Mouse (Mus musculus) CD4-positive, CD25-positive, alpha-beta regulatory T cell, adult 2 months (primary cell): ENCODE data around the gene Prkg1.
"Not testable (repeated sequence)": the region's sequence is repeated elsewhere in the genome, so short reads cannot be mapped to it uniquely, and the experiment has no call there.

ENCODE experiments used
- DNase-seq: peaks from one replicate; pipeline ENCODE4 v3.0.0-alpha.2; 2012; ENCODE audit warnings: low read depth, low spot score

Prkg1 gene

GRCm38 (mm10) chr19:30626036-30626435 is 1138.8 kb downstream of the Prkg1 start:
- DNase-seq = no peak

GRCm38 (mm10) chr19:30625391-30625790 is 1139.4 kb downstream of the Prkg1 start:
- no peak for DNase-seq

- no peak for DNase-seq
These were observed 1141.2 kb downstream of the Prkg1 start for GRCm38 (mm10) chr19:30623620-30624019.

- no peak for DNase-seq
These were observed 1151.5 kb downstream of the Prkg1 start for GRCm38 (mm10) chr19:30613150-30613865.

- DNase-seq = no peak
These were observed 1178.5 kb downstream of the Prkg1 start for GRCm38 (mm10) chr19:30586366-30586765.

- DNase-seq = no peak
These were observed 1200.3 kb downstream of the Prkg1 start for GRCm38 (mm10) chr19:30564516-30564915.

GRCm38 (mm10) chr19:30563876-30564275 is 1201.0 kb downstream of the Prkg1 start:
- DNase-seq = no peak

GRCm38 (mm10) chr19:30558024-30558423 is 1206.8 kb downstream of the Prkg1 start:
- no peak for DNase-seq

- DNase-seq = peak; percentile 56
These were observed 1210.4 kb downstream of the Prkg1 start for GRCm38 (mm10) chr19:30554467-30554881.

- no peak for DNase-seq
These were observed 1211.1 kb downstream of the Prkg1 start for GRCm38 (mm10) chr19:30553740-30554139.

- DNase-seq = no peak
These were observed 1212.6 kb downstream of the Prkg1 start for GRCm38 (mm10) chr19:30552260-30552659.

GRCm38 (mm10) chr19:30549854-30550647 is 1214.8 kb downstream of the Prkg1 start:
- no peak for DNase-seq

- no peak for DNase-seq
These were observed 1215.6 kb downstream of the Prkg1 start, which contains the start of gene Dkk1 for GRCm38 (mm10) chr19:30549044-30549853. Gene Dkk1 (minus strand): TSS chr19:30549665.

GRCm38 (mm10) chr19:30548411-30549043 is 1216.3 kb downstream of the Prkg1 start:
- DNase-seq = no peak

GRCm38 (mm10) chr19:30539365-30539941 is 1225.4 kb downstream of the Prkg1 start:
- DNase-seq = not testable (repeated sequence)

GRCm38 (mm10) chr19:30516771-30517170 is 1248.1 kb downstream of the Prkg1 start:
- no peak for DNase-seq
